Mouse (Mus musculus) small intestine, adult 2 months (tissue): ENCODE measurements around the gene Tktl1. TPM values are rescaled to one million over a fixed set of nuclear protein-coding genes. Genes with fewer than 3 reads are reported as not detected.
"Not testable (repeated sequence)": the region's sequence is repeated elsewhere in the genome, so short reads cannot be mapped to it uniquely, and the experiment has no call there.

Source experiments
- H3K27ac ChIP-seq: fragments of 200-500 bp; 2 replicates; pipeline ENCODE4 v1.5.1; 2012; ENCODE audit warnings: low read depth, low read length, control low read depth, inconsistent platforms; ENCODE audit not compliant: insufficient read depth
- H3K27me3 ChIP-seq: fragments of 200-500 bp; 2 replicates; pipeline ENCODE4 v1.6.1; 2012; ENCODE audit warnings: mild to moderate bottlenecking, moderate library complexity, low read length, inconsistent platforms; ENCODE audit not compliant: control insufficient read depth, insufficient read depth
- H3K36me3 ChIP-seq: fragments of 200-500 bp; 2 replicates; pipeline ENCODE4 v1.6.1; 2012; ENCODE audit warnings: mild to moderate bottlenecking, low read length, control low read depth, inconsistent platforms; ENCODE audit not compliant: control insufficient read depth, insufficient read depth
- H3K4me1 ChIP-seq: fragments of 200-500 bp; 2 replicates; pipeline ENCODE4 v1.6.1; 2012; ENCODE audit warnings: low read length, inconsistent platforms, mixed read lengths; ENCODE audit not compliant: control insufficient read depth, insufficient read depth, insufficient read length
- H3K4me3 ChIP-seq: fragments of 200-500 bp; 2 replicates; pipeline ENCODE4 v1.5.1; 2012; ENCODE audit warnings: low read depth, mild to moderate bottlenecking, control low read depth, inconsistent platforms, low read length, moderate library complexity
- CTCF ChIP-seq: fragments of 200-500 bp; IDR thresholded peaks from 2 replicates; pipeline ENCODE4 v1.5.1; 2012; ENCODE audit warnings: low read depth, mild to moderate bottlenecking, control low read depth, inconsistent platforms, low read length, moderate library complexity, mixed read lengths; ENCODE audit not compliant: insufficient replicate concordance, insufficient read length; ENCODE audit errors: extremely low read depth
- POLR2A ChIP-seq: fragments of 200-500 bp; IDR thresholded peaks from 2 replicates; pipeline ENCODE4 v1.6.1; 2012; ENCODE audit warnings: low read depth, mild to moderate bottlenecking, control low read depth, inconsistent platforms, low read length, moderate library complexity
- WGBS: fragments of 180-500 bp; shearing (Covaris S2); methylation state at CpG from one replicate; pipeline ENCODE4 v1.1.7; 2018; 5-methylcytosine and 5-hydroxymethylcytosine counted together
- polyA plus RNA-seq: library from polyadenylated mRNA; depleted of rRNA; stranded (reverse); fragments of >200 nt; gene quantifications from 2 replicates; pipeline ENCODE4 v1.2.3, GENCODE M21; 2012; rRNA removed

The Tktl1 gene
- not detected in 2 replicates for polyA plus RNA-seq

DNA sequence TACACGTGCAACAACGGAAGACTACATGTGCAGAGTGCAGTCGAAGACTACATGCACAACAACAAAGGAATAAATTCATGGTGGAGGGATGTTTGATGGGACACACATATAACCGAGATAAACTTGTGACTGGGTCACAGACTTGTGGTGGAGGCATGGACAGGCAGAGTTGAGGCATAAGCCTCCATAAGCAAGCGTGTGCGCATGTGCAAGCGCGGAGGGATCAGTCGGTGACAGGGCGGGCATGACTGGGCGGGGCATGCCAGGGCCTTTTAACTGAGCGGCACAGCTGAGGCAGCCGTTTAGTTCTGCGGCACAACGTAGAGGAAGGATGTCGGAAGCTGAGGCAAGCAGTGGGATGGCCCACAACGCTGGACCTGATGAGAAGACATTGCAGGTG, at the start of gene Tktl1:
Gene Tktl1 (plus strand): TSS at position 301 of the 400 bp plus-strand sequence.
- TF ChIP-seq CTCF = no peak
- TF ChIP-seq POLR2A = no peak
- Histone ChIP-seq H3K4me1 (no peaks in the 10 kb centered on the region), H3K4me3 (no peak within 1 kb of the TSS), H3K27ac (no peak within 1 kb of the TSS), H3K27me3 (no peaks in the 10 kb centered on the region), H3K36me3 (no peaks in the 10 kb centered on the region)
- 90% methylated on average over 17 of the region's 17 CpGs for WGBS

DNA sequence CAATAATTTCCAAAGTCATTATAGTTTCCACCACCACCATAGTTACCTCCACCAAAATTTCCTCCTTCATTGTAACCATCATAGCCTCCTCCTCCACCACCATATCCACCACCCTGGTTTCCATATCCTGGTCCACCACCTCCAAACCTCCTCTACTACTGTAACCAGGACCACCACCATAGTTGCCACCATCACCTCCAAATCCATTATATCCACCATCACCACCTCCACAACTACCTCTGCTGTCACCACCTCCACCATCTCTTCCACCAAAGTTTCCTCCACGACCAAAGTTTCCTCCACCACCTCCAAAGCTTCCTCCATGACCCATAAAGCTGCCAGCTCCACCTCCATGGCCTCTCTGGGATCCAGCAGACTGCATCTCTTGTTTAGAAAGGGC, 41.8 kb upstream of the Tktl1 start, which contains the start of gene Mecp2:
Gene Mecp2 (minus strand): TSS at position 101 of the 400 bp plus-strand sequence.
- not testable (repeated sequence) for H3K27me3 ChIP-seq, H3K36me3 ChIP-seq, H3K4me3 ChIP-seq, H3K27ac ChIP-seq, H3K4me1 ChIP-seq
- WGBS = 47% methylated on average over 1 of the region's 1 CpGs

DNA sequence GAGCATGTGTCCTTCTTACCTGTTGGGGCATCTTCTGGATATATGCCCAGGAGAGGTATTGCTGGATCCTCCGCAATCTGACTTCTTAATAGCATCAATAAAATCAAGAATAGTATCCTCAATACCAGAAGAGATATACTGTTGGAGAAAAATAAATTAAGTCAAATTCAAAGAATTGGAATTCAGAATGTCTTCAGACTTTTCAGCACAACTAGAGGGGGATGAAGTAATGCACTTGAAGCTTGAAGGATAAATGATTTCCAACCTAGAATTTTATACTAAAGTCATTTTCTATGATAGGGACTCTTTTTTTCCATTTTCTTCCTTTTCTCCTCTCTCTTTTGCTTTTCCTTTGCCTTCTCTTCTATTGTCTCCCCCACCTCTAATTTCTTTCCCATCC, 9.3 kb upstream of the Tktl1 start, which contains the start of gene Tex28:
Gene Tex28 (minus strand): TSS at position 101 of the 400 bp plus-strand sequence.
- H3K4me1 ChIP-seq = no peaks in the 10 kb centered on the region
- TF ChIP-seq CTCF = no peak
- 97% methylated on average over 1 of the region's 1 CpGs for WGBS
- H3K27me3 ChIP-seq = no peaks in the 10 kb centered on the region
- H3K36me3 ChIP-seq = no peaks in the 10 kb centered on the region
- no peak within 1 kb of the TSS for H3K4me3 ChIP-seq
- H3K27ac ChIP-seq = no peak within 1 kb of the TSS

DNA sequence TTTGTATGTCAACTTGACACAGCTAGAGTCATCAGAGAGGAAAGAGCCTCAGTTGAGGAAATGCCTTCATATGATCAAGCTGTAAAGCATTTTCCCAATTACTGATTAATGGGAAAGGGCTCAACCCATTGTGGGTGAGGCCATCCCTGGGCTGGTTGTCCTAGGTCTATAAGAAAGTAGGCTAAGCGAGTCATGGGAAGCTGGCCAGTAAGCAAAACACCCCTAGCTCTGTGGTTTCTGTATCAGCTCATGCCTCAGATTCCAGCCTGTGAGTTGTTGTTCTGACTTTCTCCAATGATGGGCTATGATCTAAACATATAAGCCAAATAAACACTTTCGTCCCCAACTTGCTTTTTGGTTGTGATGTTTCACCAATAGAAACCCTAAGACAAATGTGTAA, 26.5 kb downstream of the Tktl1 start:
- TF ChIP-seq CTCF (no peak), POLR2A (no peak)
- no peaks in the 10 kb centered on the region for H3K36me3 ChIP-seq
- 77% methylated on average over 2 of the region's 2 CpGs for WGBS
- H3K27me3 ChIP-seq = no peaks in the 10 kb centered on the region
- H3K4me1 ChIP-seq = no peaks in the 10 kb centered on the region
- H3K27ac ChIP-seq = no peak overlapping the region
- no peak overlapping the region for H3K4me3 ChIP-seq

DNA sequence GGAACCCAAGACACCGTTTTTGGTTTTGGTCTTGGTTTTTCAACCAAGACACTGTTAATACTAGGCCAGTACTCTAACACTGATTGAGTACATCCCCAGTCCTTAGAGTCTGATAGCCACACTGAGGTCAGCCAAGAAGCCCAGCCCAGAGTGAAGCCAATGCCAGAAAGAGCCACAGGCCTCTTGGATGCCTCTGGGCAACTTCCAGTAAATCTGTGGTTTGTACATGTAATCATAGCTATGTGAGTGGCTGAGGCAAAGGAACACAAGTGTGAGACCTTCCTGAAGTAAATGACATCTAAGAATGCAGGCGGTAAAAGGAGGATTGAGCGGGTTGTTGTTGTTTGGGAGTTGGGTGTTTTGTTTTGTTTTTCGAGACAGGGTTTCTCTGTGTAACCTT, 41.4 kb downstream of the Tktl1 start:
- H3K27me3 ChIP-seq = no peaks in the 10 kb centered on the region
- TF ChIP-seq CTCF = no peak
- TF ChIP-seq POLR2A = no peak
- peaks cover 2% of the 10 kb centered on the region; the same call in 1 of the 2 replicates for H3K36me3 ChIP-seq
- no peaks in the 10 kb centered on the region for H3K4me1 ChIP-seq
- H3K27ac ChIP-seq = no peak overlapping the region
- H3K4me3 ChIP-seq = no peak overlapping the region
- 87% methylated on average over 4 of the region's 4 CpGs for WGBS

DNA sequence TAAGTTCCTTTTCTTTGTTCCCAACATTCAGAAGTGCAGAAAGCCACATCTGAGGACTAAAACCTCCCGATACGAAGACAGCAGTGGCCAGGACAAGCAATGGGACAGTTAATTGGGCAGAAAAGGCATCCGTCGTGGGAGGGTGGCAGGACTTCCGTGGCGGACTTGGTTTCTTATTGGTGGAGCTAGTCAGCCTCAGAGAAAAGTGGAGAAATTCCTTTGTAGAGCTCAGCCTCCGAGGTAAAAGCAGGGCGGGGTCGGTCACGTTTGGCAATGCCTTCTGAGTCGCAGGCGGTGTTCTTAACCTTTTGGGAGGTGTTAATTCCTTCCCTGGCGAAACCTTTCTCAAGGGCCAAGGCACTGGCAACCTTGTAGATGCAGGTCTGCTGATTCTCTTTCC, 42.4 kb downstream of the Tktl1 start:
- Histone ChIP-seq H3K36me3 (peaks cover 6% of the 10 kb centered on the region; the same call in 1 of the 2 replicates), H3K27ac (no peak overlapping the region), H3K27me3 (no peaks in the 10 kb centered on the region), H3K4me1 (no peaks in the 10 kb centered on the region), H3K4me3 (no peak overlapping the region)
- TF ChIP-seq POLR2A (no peak), CTCF (no peak)
- 55% methylated on average over 13 of the region's 13 CpGs for WGBS

DNA sequence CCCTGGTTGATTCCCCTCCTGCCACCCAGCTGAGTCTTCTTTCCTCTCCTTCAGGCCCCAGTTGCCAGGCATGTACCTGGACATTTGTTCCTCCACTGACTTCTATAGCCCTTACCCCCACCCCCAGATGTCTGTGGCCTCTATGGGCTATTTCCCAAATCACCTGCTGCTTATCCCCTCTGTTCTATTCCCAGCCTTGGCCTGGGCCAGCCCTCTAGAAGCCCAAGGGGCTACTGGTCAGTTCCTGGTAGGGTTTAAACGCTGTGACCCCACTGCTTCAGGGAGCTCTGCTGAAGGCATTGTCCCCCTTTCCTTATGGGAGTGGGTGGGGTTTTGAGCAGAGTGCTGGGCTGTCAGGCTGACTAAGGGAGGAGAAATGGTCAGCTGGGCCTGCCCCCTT, 43.0 kb downstream of the Tktl1 start:
- not testable (repeated sequence) for H3K4me3 ChIP-seq, H3K27ac ChIP-seq, H3K4me1 ChIP-seq, H3K36me3 ChIP-seq, H3K27me3 ChIP-seq
- 63% methylated on average over 1 of the region's 1 CpGs for WGBS

DNA sequence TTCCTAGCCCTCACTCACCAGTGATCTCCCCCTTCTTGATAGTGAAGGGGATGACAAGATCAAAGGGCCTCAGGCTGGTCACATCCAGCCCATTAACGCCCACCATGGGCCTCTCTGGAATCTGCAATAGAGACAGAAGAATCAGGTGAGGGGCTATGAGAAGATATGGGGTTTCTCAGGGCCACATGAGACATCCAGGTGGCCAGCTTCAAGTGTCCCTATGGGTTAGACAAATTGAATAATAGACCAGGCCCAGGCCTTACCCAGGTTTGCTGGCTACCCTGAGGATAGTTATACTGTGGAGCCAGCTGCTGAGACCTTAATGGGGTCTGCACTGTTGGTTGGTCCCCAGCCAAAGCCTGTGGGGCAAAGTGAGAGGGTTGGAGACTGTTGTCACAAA, 53.0 kb downstream of the Tktl1 start:
- peaks cover 26% of the 10 kb centered on the region for H3K36me3 ChIP-seq
- TF ChIP-seq CTCF = no peak
- no peak for TF ChIP-seq POLR2A

More for the DNA sequence above, 53.0 kb downstream of the Tktl1 start:
- no peak overlapping the region for H3K4me3 ChIP-seq
- no peaks in the 10 kb centered on the region for H3K4me1 ChIP-seq
- H3K27me3 ChIP-seq = no peaks in the 10 kb centered on the region
- 53% methylated on average over 1 of the region's 1 CpGs for WGBS
- no peak overlapping the region for H3K27ac ChIP-seq
